Mouse (Mus musculus) CH12.LX (cell line): ENCODE measurements at regions not wholly inside any gene's neighbourhood (a gene's known extent, or its start where the extent isn't known, plus 50 kb on each side); places are given as distances from the start of the nearest gene placed in this dataset.

Experiments
- DNase-seq: peaks from one replicate; pipeline ENCODE4 v3.0.0-alpha.2; 2013; ENCODE audit errors: extremely low read depth
- H3K27ac ChIP-seq: 2 replicates; pipeline ENCODE4 v1.5.1; 2012; ENCODE audit warnings: low read depth, mild to moderate bottlenecking, control low read depth, moderate library complexity; ENCODE audit not compliant: insufficient read depth
- H3K27me3 ChIP-seq: replicated peaks from 2 replicates; pipeline ENCODE3; 2012; ENCODE audit warnings: inconsistent platforms
- H3K36me3 ChIP-seq, 2 experiments: replicated peaks in 1 of 2; 2 replicates each; pipeline versions ENCODE3 to v1.6.1; 2012; ENCODE audit warnings: inconsistent platforms in 1 of 2, low read length in 1 of 2, mild to moderate bottlenecking in 1 of 2, mixed read lengths in 1 of 2, moderate library complexity in 1 of 2; ENCODE audit not compliant: control insufficient read depth in 1 of 2, insufficient read depth in 1 of 2
- H3K4me1 ChIP-seq, 2 experiments: 2 replicates each; pipeline ENCODE4 v1.6.1; 2012; ENCODE audit warnings: inconsistent platforms in 1 of 2, moderate library complexity in 1 of 2; ENCODE audit not compliant: insufficient read depth in 2 of 2, control insufficient read depth in 1 of 2
- H3K4me2 ChIP-seq: 2 replicates; pipeline ENCODE4 v1.6.1; 2012; ENCODE audit warnings: low read depth, mild to moderate bottlenecking, control low read depth; ENCODE audit not compliant: poor library complexity, insufficient read depth, severe bottlenecking
- H3K4me3 ChIP-seq, 3 experiments: fragments of 150-350 bp in 1 of 3; sonication (generic) in 1 of 3; replicated peaks in 1 of 3; 2 replicates each; pipeline versions ENCODE3 to v1.5.1; 2011 to 2012; ENCODE audit warnings: low read depth in 2 of 3, low read length in 2 of 3, mild to moderate bottlenecking in 2 of 3, moderate library complexity in 2 of 3, control low read depth in 1 of 3, improper control_type of control experiment in 1 of 3, inconsistent platforms in 1 of 3, mixed read lengths in 1 of 3; ENCODE audit not compliant: poor library complexity in 1 of 3
- H3K79me2 ChIP-seq: replicated peaks from 2 replicates; pipeline ENCODE4 v1.6.1; 2012; ENCODE audit warnings: mild to moderate bottlenecking, moderate library complexity; ENCODE audit not compliant: control insufficient read depth, poor library complexity, insufficient read depth, severe bottlenecking; ENCODE audit errors: extremely low read depth
- H3K9ac ChIP-seq: 2 replicates; pipeline ENCODE4 v1.6.1; 2012; ENCODE audit warnings: low read depth, mild to moderate bottlenecking, control low read depth, moderate library complexity; ENCODE audit not compliant: insufficient read depth
- H3K9me3 ChIP-seq: replicated peaks from 2 replicates; pipeline ENCODE3; 2012; ENCODE audit warnings: low read length, inconsistent platforms, mixed read lengths
- BHLHE40 ChIP-seq: IDR thresholded peaks from 2 replicates; pipeline ENCODE4 v1.6.1; 2011; ENCODE audit warnings: mild to moderate bottlenecking, low read depth, low read length, improper control_type of control experiment
- CHD1 ChIP-seq: IDR thresholded peaks from 2 replicates; pipeline ENCODE4 v1.6.1; 2012; ENCODE audit warnings: low read depth, low read length, improper control_type of control experiment, inconsistent platforms
- CHD2 ChIP-seq: IDR thresholded peaks from 2 replicates; pipeline ENCODE4 v1.6.1; 2011; ENCODE audit warnings: low read length, improper control_type of control experiment
- EP300 ChIP-seq: IDR thresholded peaks from 2 replicates; pipeline ENCODE4 v1.6.1; 2011; ENCODE audit warnings: low read length, improper control_type of control experiment
- ETS1 ChIP-seq: conservative IDR thresholded peaks from 2 replicates; pipeline ENCODE4 v1.6.1; 2012; ENCODE audit warnings: low read depth, mild to moderate bottlenecking, inconsistent platforms, low read length, improper control_type of control experiment, moderate library complexity
- GABPA ChIP-seq: IDR thresholded peaks from 2 replicates; pipeline ENCODE4 v1.6.1; 2012; ENCODE audit warnings: low read depth, low read length, improper control_type of control experiment, inconsistent platforms; ENCODE audit not compliant: insufficient replicate concordance
- KAT2A ChIP-seq: IDR thresholded peaks from 2 replicates; pipeline ENCODE4 v1.6.1; 2012; ENCODE audit warnings: low read length, improper control_type of control experiment, inconsistent platforms; ENCODE audit not compliant: insufficient replicate concordance
- MAFK ChIP-seq: IDR thresholded peaks from 2 replicates; pipeline ENCODE4 v1.6.1; 2011; ENCODE audit warnings: low read length, improper control_type of control experiment; ENCODE audit not compliant: insufficient replicate concordance
- MEF2A ChIP-seq: IDR thresholded peaks from 2 replicates; pipeline ENCODE4 v1.6.1; 2014; ENCODE audit warnings: low read depth, mild to moderate bottlenecking, inconsistent platforms, low read length, improper control_type of control experiment, borderline replicate concordance
- MXI1 ChIP-seq: IDR thresholded peaks from 2 replicates; pipeline ENCODE4 v1.6.1; 2011; ENCODE audit warnings: mild to moderate bottlenecking, low read depth, low read length, improper control_type of control experiment
- NELFE ChIP-seq: IDR thresholded peaks from 2 replicates; pipeline ENCODE4 v1.6.1; 2011; ENCODE audit warnings: low read depth, low read length, improper control_type of control experiment
- NRF1 ChIP-seq: IDR thresholded peaks from 2 replicates; pipeline ENCODE4 v1.6.1; 2014; ENCODE audit warnings: low read depth, mild to moderate bottlenecking, inconsistent platforms, low read length, improper control_type of control experiment, moderate library complexity
- RCOR1 ChIP-seq: conservative IDR thresholded peaks from 2 replicates; pipeline ENCODE4 v1.6.1; 2012; ENCODE audit warnings: low read depth, mild to moderate bottlenecking, inconsistent platforms, low read length, improper control_type of control experiment
- TBP ChIP-seq: conservative IDR thresholded peaks from 2 replicates; pipeline ENCODE4 v1.6.1; 2011; ENCODE audit warnings: low read depth, low read length, improper control_type of control experiment
- USF1 ChIP-seq: IDR thresholded peaks from 2 replicates; pipeline ENCODE4 v1.6.1; 2014; ENCODE audit warnings: low read depth, mild to moderate bottlenecking, inconsistent platforms, low read length, improper control_type of control experiment
- ZC3H11A ChIP-seq: IDR thresholded peaks from 2 replicates; pipeline ENCODE4 v1.6.1; 2012; ENCODE audit warnings: low read depth, mild to moderate bottlenecking, inconsistent platforms, low read length, improper control_type of control experiment
- ZKSCAN1 ChIP-seq: IDR thresholded peaks from 2 replicates; pipeline ENCODE4 v1.6.1; 2012; ENCODE audit warnings: low read depth, inconsistent platforms, low read length, improper control_type of control experiment, borderline replicate concordance
- ZMIZ1 ChIP-seq: IDR thresholded peaks from 2 replicates; pipeline ENCODE4 v1.6.1; 2012; ENCODE audit warnings: low read depth, mild to moderate bottlenecking, inconsistent platforms, low read length, improper control_type of control experiment
- dilution Hi-C: fragments of 300-500 bp; cut with MboI; formaldehyde crosslinking; loops from 2 replicates; pipeline ENCODE4 v1.14.3; 2020; ENCODE audit warnings: low sequenced_read_pairs; ENCODE audit not compliant: extremely low pct_unique_long_range_greater_than_20kb, extremely low pct_ligation_motif_present
- in situ Hi-C: fragments of 300-500 bp; cut with MboI; formaldehyde crosslinking; loops from 3 replicates; pipeline ENCODE4 v1.14.3; 2019; ENCODE audit warnings: low sequenced_read_pairs, low pct_ligation_motif_present, low pct_unique_long_range_greater_than_20kb, mixed read lengths

GRCm38 (mm10) chr16:73647201-73647782 lies 764.3 kb downstream of the Robo2 start:
- H3K4me2 ChIP-seq, result no peak overlapping the region
- DNase-seq, result no peak

GRCm38 (mm10) chr16:73613017-73613416 lies 798.6 kb downstream of the Robo2 start:
- dilution Hi-C loops, result no loop called here
- H3K27ac ChIP-seq, result no peak overlapping the region
- DNase-seq, result no peak
- H3K79me2 ChIP-seq, result no peaks in the 10 kb centered on the region
- H3K9me3 ChIP-seq, result peaks cover 38% of the 10 kb centered on the region
- no peaks in the 10 kb centered on the region for H3K36me3 ChIP-seq
- no peak overlapping the region for H3K9ac ChIP-seq
- H3K4me3 ChIP-seq, result no peak overlapping the region
- no peaks in the 10 kb centered on the region for H3K4me1 ChIP-seq
- no peaks in the 10 kb centered on the region for H3K27me3 ChIP-seq
- in situ Hi-C loops, result no loop called here
- H3K4me2 ChIP-seq, result no peak overlapping the region
- TF ChIP-seq USF1, result no peak
- no peak for TF ChIP-seq GABPA
- no peak for TF ChIP-seq TBP
- no peak for TF ChIP-seq ZC3H11A
- TF ChIP-seq EP300, result no peak
- TF ChIP-seq ETS1, result no peak
- no peak for TF ChIP-seq CHD1
- TF ChIP-seq KAT2A, result no peak
- TF ChIP-seq NRF1, result no peak
- no peak for TF ChIP-seq CHD2
- no peak for TF ChIP-seq ZMIZ1
- no peak for TF ChIP-seq ZKSCAN1
- TF ChIP-seq RCOR1, result no peak
- TF ChIP-seq MXI1, result no peak
- TF ChIP-seq BHLHE40, result no peak
- TF ChIP-seq NELFE, result no peak

More at GRCm38 (mm10) chr16:73647201-73647782, 764.3 kb downstream of the Robo2 start:
- no peaks in the 10 kb centered on the region for H3K4me1 ChIP-seq
- no peaks in the 10 kb centered on the region for H3K79me2 ChIP-seq
- dilution Hi-C loops (no loop called here), in situ Hi-C loops (no loop called here)
- no peak overlapping the region for H3K9ac ChIP-seq
- TF ChIP-seq MEF2A (no peak), MAFK (no peak), CHD2 (no peak), NELFE (no peak)
- no peaks in the 10 kb centered on the region for H3K27me3 ChIP-seq
- peaks cover 59% of the 10 kb centered on the region for H3K9me3 ChIP-seq
- no peaks in the 10 kb centered on the region for H3K36me3 ChIP-seq
- no peak overlapping the region for H3K27ac ChIP-seq
- no peak overlapping the region for H3K4me3 ChIP-seq
